In the genomic region with DNA sequence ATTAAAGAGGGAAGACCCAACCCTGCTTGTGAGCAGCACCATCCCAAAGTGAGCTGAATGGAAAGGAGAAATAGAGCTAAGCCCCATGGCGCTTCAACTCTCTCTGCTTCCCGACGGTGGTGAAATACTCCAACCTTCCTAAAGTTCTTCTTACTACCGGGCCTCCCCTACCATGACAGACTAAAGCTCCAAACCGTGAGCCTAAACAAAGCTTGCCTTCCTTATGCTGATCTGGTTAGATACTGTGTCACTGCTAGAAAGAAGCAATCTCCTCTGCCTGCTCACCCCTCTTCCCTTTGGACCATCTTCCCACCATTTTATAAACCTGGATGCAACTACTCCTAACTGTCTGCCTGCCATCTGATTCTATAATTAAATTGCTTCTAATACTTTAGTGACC, we compare ENCODE assay signal across 16 mouse cellular contexts.
"Had no signal": no experiment of that assay in that cellular context is flagged by ENCODE, and none has a peak within 500 bp of the region (broad histone marks: within the 10 kb centered on the region; RNA-seq: fewer than 3 reads in every experiment).

No protein-coding gene starts in this region.

- H3K27me3 ChIP-seq: neural tube, embryonic 15.5 days; stomach, embryonic 15.5 days had no signal

- H3K4me2 ChIP-seq: neural tube, embryonic 13.5 days; neural tube, embryonic 15.5 days; stomach, embryonic 15.5 days had no signal

- H3K27ac ChIP-seq: neural tube, embryonic 13.5 days; neural tube, embryonic 15.5 days; stomach, embryonic 15.5 days; stomach, postnatal 0 days had no signal

- H3K36me3 ChIP-seq: neural tube, embryonic 13.5 days; neural tube, embryonic 15.5 days; stomach, embryonic 15.5 days had no signal

- H3K4me1 ChIP-seq: stomach, embryonic 15.5 days had no signal

- DNase-seq: retina, postnatal 1 day; right cerebral cortex, adult 18-20 months; right cerebral cortex, postnatal 14 days; right cerebral cortex, postnatal 25 days; right cerebral cortex, postnatal 4 days; spleen, adult 18-20 months; thymus, adult 18-20 months; thymus, adult 2 months; thymus, postnatal 14 days; thymus, postnatal 25 days; thymus, postnatal 36 days; thymus, postnatal 4 days had no signal

- H3K4me3 ChIP-seq: neural tube, embryonic 13.5 days; neural tube, embryonic 15.5 days; stomach, embryonic 15.5 days had no signal

- H3K9ac ChIP-seq: neural tube, embryonic 13.5 days; neural tube, embryonic 15.5 days; stomach, embryonic 15.5 days had no signal

- H3K9me3 ChIP-seq: neural tube, embryonic 13.5 days; neural tube, embryonic 15.5 days; stomach, embryonic 15.5 days had no signal
